Mouse (Mus musculus): ENCODE results near the gene Rrp15. TPM values are rescaled to one million over a fixed set of nuclear protein-coding genes. Genes with fewer than 3 reads are reported as not detected.
"Not testable (repeated sequence)": the region's sequence is repeated elsewhere in the genome, so short reads cannot be mapped to it uniquely, and the experiment has no call there.

Rrp15 gene
- total RNA-seq (2021) = 10 to 100 TPM; 13.7 to 13.8 TPM

DNA sequence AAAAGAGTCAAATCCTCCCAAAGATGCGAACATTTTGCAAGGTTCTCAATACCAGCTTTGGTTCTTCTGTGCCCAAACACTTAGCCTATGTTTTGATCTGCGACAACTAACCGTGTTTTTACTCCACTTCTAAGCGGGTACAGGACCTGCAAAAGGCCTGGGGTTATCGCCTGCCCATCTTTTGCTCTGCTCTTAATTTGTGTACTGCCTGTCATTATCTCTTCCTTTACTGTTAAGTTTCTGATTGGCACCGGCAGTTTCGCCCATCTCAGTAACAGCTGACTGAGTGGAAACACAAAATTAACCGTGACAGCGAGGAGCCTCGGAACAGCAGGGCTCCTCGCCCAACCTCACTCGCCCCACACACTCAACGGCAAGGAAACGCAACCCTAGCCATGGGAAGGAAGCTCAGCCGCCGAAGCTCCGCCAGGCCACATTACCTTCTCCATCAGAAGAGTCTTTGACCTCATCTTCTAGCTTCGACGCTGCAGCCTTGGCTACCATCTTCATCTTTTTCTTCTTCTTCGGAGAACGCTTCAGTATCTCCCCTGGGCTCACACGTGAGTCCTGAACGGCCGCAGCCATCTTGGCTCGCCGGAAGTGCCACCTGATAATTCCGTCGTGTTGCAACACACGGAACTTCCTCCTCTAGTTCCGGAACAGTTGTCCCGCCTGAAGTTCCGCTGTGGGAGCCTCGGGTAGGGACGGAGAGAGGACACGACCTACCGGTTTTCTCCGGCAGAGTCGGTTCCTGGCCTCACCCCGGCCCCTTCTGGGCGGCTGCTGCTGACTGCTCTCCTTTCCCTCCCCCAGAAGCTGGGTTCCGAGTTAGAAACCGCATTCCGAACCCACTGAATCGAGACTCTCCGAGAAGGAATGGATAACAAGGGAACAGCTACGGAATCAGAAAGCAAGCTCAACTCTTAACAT is at the start of gene Rrp15:
Rrp15 (minus strand) TSS at position 635 of the 930 bp plus-strand sequence.
- intact Hi-C loops (cut with DNase I) = no loop called here

DNA sequence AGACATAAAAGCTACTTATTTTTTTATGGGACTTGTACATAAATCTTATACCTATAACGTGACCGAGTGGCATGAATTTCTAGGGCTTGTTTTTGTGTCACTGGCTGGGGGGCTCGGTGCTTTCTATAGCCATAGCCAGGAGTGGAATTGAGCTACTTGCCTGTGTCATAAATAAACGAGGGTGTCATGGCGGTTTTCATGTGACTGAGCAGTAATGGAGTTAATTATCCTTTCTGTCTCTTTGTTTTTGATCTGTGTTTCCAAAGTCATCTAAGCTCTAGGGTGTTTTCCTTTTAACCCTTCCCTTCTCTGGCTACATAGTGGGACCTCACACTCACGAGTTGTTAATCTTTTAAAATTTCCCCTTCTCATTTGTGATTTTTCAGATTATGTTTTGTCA is 48.8 kb upstream of the Rrp15 start:
- intact Hi-C loops (cut with DNase I) = no loop called here
- no peak for DNase-seq (ENCODE audit: low spot score in 2 of 2)

More for the DNA sequence above, at the start of gene Rrp15:
- DNase-seq (ENCODE audit: low spot score in 2 of 2) = peak; percentile 86

DNA sequence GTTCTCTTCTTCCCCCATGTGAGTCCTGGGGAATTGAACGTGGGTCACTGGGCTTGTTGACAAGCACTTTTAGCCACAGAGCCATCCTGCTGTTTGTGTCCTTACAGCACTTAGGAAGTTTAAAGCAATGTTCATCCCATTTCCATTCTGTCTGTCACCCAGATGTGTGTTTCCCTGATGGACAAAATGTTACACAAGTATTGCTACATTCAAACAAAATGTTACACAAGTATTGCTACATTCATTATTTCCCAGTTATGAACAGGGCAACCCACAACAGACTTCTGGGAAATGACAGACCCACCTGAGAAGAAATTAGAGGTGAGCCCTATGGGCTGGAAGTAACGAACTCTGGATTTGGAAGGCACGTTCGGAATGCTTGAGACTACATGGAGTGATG is 36.2 kb upstream of the Rrp15 start:
- no peak for DNase-seq (ENCODE audit: low spot score in 2 of 2)
- intact Hi-C loops (cut with DNase I) = no loop called here

DNA sequence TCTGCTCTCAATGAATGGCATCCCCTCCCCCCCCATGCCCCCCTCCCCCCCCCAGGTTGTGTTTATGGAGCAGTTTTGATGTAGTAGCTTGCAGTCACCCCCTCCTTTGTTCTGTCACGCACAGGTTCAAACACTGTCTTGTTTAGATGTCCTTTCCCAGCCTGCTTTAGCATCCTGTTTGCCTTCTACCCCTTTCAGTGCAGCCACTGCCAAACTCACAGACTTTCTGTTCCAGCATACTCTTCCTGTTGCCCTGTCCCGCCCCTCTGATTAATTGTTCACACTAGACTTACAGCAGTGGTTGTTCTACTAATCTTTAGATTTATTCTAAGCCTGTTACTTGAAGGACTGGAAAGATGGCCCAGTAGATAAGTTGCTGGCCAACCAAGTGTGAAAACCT is 31.7 kb upstream of the Rrp15 start:
- intact Hi-C loops (cut with DNase I) = no loop called here
- no peak for DNase-seq (ENCODE audit: low spot score in 2 of 2)

DNA sequence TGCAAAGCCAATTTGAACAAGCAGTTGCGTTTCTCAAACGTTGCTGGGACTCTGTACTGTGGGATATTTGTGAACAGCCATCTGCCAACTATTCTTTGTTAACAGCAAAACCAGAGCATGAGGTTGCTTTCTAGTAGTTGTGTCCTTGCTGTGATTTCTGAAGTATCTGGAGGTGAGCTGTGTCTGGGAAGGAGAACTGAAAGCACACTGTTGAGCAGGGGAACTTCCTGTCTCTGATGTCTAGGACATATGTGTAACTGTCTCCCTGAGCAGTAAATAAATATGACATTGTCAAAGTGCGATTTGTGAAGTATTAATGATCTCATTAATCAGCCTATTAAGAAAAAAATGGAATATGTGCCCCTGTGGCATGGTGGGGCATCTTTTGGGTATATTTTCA is 24.0 kb upstream of the Rrp15 start:
- no peak for DNase-seq (ENCODE audit: low spot score in 2 of 2)
- intact Hi-C loops (cut with DNase I) = no loop called here

DNA sequence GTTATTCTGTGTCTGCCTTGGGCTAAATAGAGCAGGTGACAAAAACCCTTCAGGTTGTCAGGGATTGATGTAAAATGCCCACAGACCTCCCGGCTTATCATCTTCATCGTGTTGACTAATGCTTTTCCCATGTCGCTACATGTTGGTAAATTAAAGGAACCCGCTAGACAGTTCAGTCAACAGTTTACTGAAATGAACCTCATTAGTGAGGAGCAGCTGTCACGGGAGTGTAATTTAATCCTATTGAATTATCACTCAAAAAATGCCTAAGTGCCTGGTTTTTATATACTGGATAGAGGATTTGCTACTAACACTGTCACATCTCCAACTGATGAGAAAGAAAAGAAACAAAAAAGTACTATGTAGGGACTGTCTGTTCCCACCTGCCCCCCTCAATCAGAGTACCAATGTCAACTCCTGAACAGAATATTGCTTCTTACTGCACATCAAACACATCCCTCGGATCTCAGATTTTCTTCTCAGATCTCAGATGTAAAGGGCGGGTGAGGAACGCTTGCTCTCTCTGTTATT is 23.5 kb upstream of the Rrp15 start:
- intact Hi-C loops (cut with DNase I) = no loop called here
- DNase-seq (ENCODE audit: low spot score in 2 of 2) = no peak

GRCm38 (mm10) chr1:186772005-186772404 is 22.8 kb upstream of the Rrp15 start:
- DNase-seq (ENCODE audit: low spot score in 2 of 2) = no peak
- intact Hi-C loops (cut with DNase I) = no loop called here

- no peak for DNase-seq (ENCODE audit: low spot score in 2 of 2)
- intact Hi-C loops (cut with DNase I) = no loop called here
These were observed 21.5 kb upstream of the Rrp15 start for GRCm38 (mm10) chr1:186770659-186771058.

- no peak for DNase-seq (ENCODE audit: low spot score in 2 of 2)
- intact Hi-C loops (cut with DNase I) = no loop called here
These were observed 19.2 kb upstream of the Rrp15 start for GRCm38 (mm10) chr1:186768392-186768791.

DNA sequence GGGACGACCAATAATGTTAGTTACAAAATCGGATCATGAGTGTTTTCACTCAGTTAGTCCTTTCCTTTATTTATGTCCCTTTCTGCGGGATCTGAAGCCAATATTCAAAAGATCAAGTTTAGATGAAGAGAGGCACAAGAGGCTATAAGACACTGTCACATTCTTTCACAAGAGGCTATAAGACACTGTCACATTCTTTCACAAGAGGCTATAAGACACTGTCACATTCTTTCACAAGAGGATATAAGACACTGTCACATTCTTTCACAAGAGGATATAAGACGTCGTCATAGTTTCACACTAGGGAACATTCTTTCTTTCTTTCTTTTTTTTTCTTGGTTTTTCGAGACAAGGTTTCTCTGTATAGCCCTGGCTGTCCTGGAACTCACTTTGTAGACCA is 14.3 kb upstream of the Rrp15 start:
- DNase-seq (ENCODE audit: low spot score in 2 of 2); intact Hi-C loops (cut with DNase I): not testable (repeated sequence)

- no peak for DNase-seq (ENCODE audit: low spot score in 2 of 2)
- intact Hi-C loops (cut with DNase I) = no loop called here
These were observed 621 bp upstream of the Rrp15 start for GRCm38 (mm10) chr1:186749675-186750283.

DNA sequence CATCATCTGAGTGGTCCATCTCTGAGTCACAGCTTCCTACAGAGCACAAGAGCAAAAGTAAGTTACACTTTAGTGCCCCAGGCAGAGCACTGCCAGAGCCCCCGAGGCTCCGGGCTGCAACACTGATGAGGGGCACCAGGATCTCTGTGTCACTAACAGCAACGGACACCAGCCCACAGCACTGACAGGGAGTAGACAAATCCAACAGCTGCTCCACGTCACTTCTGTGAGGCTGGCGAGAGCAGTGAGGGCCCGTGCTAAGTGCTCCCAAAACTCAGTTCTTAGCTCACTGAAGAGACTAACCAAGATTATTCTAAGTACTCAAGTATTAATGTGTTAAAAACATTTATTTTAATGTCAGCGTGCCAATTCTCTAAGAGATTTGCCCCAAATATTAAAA is 9.3 kb downstream of the Rrp15 start:
- intact Hi-C loops (cut with DNase I) = no loop called here
- no peak for DNase-seq (ENCODE audit: low spot score in 2 of 2)

DNA sequence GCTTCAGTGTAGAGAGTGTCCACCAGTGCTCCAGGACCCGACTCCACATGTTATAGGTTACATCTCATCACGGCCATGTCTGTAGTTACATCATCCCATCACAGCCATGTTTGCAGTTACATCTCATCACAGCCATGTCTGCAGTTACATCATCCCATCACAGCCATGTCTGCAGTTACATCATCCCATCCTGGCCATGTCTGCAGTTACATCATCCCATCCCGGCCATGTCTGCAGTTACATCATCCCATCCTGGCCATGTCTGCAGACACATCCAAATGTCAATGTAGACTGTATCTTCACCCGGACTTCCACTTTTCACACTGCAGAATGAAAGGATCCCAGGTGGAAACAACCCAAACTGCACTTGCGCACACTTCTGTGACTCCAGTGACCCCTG is 13.6 kb downstream of the Rrp15 start:
- intact Hi-C loops (cut with DNase I) = no loop called here
- no peak for DNase-seq (ENCODE audit: low spot score in 2 of 2)

- no peak for DNase-seq (ENCODE audit: low spot score in 2 of 2)
- intact Hi-C loops (cut with DNase I) = no loop called here
These were observed 16.1 kb downstream of the Rrp15 start for GRCm38 (mm10) chr1:186733052-186733451.

DNA sequence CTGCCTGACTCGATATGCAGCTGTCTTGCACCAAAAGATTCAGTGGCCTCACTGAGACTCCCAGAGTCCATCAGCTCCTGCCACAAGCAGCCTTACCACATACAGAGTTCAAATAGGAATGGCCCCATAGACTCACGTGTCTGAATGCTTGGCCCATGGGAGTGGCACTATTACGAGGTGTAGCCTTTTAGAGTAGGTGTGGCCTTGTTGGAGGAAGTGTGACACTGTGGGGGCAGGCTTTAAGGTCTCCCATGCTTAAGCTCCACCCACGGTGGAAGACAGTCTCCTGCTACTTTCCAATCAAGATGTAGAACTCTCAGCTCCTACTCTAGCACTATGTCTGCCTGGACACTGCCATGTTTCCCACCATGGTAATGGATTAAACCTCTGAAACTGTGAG is 20.4 kb downstream of the Rrp15 start:
- DNase-seq (ENCODE audit: low spot score in 2 of 2) = no peak
- intact Hi-C loops (cut with DNase I) = loop anchor here (10.0 kb wide), 1 partner anchor 974 kb away; no protein-coding TSS in a partner anchor

GRCm38 (mm10) chr1:186726117-186726516 is 23.0 kb downstream of the Rrp15 start:
- intact Hi-C loops (cut with DNase I) = loop anchor here (10.0 kb wide), 1 partner anchor 971 kb away; no protein-coding TSS in a partner anchor
- no peak for DNase-seq (ENCODE audit: low spot score in 2 of 2)

- intact Hi-C loops (cut with DNase I) = loop anchor here (5.0 to 10.0 kb wide), 3 partner anchors 967 to 1175 kb away; no protein-coding TSS in a partner anchor
- no peak for DNase-seq (ENCODE audit: low spot score in 2 of 2)
These were observed 26.9 kb downstream of the Rrp15 start for GRCm38 (mm10) chr1:186722299-186722698.

- intact Hi-C loops (cut with DNase I) = loop anchor here (5.0 to 10.0 kb wide), 3 partner anchors 967 to 1175 kb away; no protein-coding TSS in a partner anchor
- DNase-seq (ENCODE audit: low spot score in 2 of 2) = peak; percentile 71 to 84
These were observed 27.3 kb downstream of the Rrp15 start for GRCm38 (mm10) chr1:186721846-186722245.

DNA sequence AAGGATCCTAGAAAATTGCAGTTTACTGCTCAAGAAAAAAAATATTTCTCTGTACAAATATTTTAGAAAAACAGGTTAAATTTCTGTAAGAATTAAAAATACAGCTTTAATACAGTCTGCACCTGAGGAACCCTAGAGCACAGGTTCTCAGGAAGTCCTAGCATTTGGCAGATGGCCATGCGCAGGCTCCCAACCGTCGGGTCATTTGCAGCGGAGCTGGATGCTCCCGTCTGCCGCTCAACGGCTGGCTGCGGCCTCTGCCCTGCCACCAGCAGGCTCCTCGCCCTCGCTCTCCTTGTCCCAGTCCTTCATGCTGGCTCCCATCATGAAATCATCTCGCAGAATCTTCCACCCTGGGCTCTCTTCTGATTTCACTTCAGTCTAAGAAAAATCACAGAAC is 28.0 kb downstream of the Rrp15 start:
- intact Hi-C loops (cut with DNase I) = loop anchor here (5.0 to 10.0 kb wide), 3 partner anchors 966 to 1174 kb away; no protein-coding TSS in a partner anchor
- no peak for DNase-seq (ENCODE audit: low spot score in 2 of 2)

DNA sequence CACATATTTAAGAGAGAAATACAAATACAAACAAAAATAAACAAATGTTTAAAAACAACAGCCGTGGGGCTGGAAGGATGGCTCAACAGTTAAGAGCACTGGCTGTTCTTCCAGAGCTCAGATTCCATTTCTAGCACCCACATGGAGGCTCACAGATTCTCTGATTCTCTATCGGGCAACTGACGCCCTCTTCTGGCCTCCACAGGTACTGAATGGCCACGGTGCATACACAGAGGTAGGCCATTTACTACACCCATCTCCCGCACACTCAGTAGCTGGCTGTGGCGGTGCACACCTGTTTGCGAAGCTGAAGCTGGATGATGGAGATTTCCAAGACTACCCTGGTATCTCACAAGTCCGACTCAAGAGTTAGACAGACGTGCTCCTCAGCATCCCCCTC is 29.4 kb downstream of the Rrp15 start:
- intact Hi-C loops (cut with DNase I) = loop anchor here (5.0 to 10.0 kb wide), 3 partner anchors 965 to 1172 kb away; no protein-coding TSS in a partner anchor
- DNase-seq (ENCODE audit: low spot score in 2 of 2) = no peak

Measured in left cerebral cortex, postnatal 36 days (tissue).